ENCODE assay signal across 31 mouse cellular contexts in genomic region chr4:115795360-115795759, GRCm38 (mm10). TPM values are rescaled to one million over a fixed set of nuclear protein-coding genes. Genes with fewer than 3 reads are reported as not detected.
A peak's percentile ranks its signal among the peaks of the same experiment; 100 is the strongest.
DNase-seq lines count a peak whose midpoint lies in the region; ATAC-seq and TF ChIP-seq lines count a peak whose summit lies in the region.
"Had no signal": no experiment of that assay in that cellular context is flagged by ENCODE, and none has a peak within 500 bp of the region (broad histone marks: within the 10 kb centered on the region; RNA-seq: fewer than 3 reads in every experiment).

No protein-coding gene starts in this region.

- H3K9ac ChIP-seq in lung, postnatal 0 days (replicated peaks; ENCODE audit: low read depth) = no peak overlapping the region
- H3K9ac ChIP-seq in intestine, embryonic 14.5 days (ENCODE audit: low read length) = no peak overlapping the region
- no peak overlapping the region for H3K9ac ChIP-seq in limb, embryonic 13.5 days
- H3K9ac ChIP-seq: embryonic facial prominence, embryonic 15.5 days; forebrain, embryonic 13.5 days; heart, embryonic 15.5 days; hindbrain, embryonic 13.5 days; liver, embryonic 12.5 days; liver, postnatal 0 days; neural tube, embryonic 13.5 days had no signal

- no peak for DNase-seq in layer of hippocampus, adult 2 months (ENCODE audit: low spot score in 2 of 2)
- DNase-seq in layer of hippocampus, postnatal 10 days (ENCODE audit: low spot score in 2 of 2) = no peak
- DNase-seq in lung, postnatal 0 days (ENCODE audit: low spot score) = peak; percentile 29
- no peak for DNase-seq in lung, postnatal 10 days
- no peak for DNase-seq in intestine, embryonic 14.5 days (ENCODE audit: low spot score)
- DNase-seq in spleen, adult 12 weeks (ENCODE audit: low spot score) = no peak
- DNase-seq in heart, postnatal 25 days (ENCODE audit: low spot score) = no peak
- DNase-seq: adrenal gland, postnatal 36 days; cerebellum, adult 8-10 months; cerebellum, postnatal 25 days; gastrocnemius, postnatal 14 days; heart, postnatal 4 days; kidney, adult 2 months; kidney, postnatal 10 days; liver, postnatal 0 days; right cerebral cortex, postnatal 4 days; thymus, adult 2 months; thymus, postnatal 4 days had no signal

- no peaks in the 10 kb centered on the region for H3K27me3 ChIP-seq in lung, postnatal 0 days (replicated peaks; ENCODE audit: insufficient read depth, low read length)
- H3K27me3 ChIP-seq in intestine, embryonic 14.5 days (replicated peaks; ENCODE audit: control insufficient read depth, insufficient read depth, low read length) = no peaks in the 10 kb centered on the region
- H3K27me3 ChIP-seq in limb, embryonic 13.5 days = no peaks in the 10 kb centered on the region
- H3K27me3 ChIP-seq: embryonic facial prominence, embryonic 15.5 days; forebrain, embryonic 13.5 days; heart, embryonic 15.5 days; hindbrain, embryonic 13.5 days; liver, embryonic 12.5 days; neural tube, embryonic 13.5 days had no signal

- no peak overlapping the region for H3K4me2 ChIP-seq in lung, postnatal 0 days (replicated peaks; ENCODE audit: low read depth, low read length)
- no peak overlapping the region for H3K4me2 ChIP-seq in intestine, embryonic 14.5 days (ENCODE audit: low read length)
- H3K4me2 ChIP-seq in limb, embryonic 13.5 days (replicated peaks) = no peak overlapping the region
- H3K4me2 ChIP-seq: embryonic facial prominence, embryonic 15.5 days; forebrain, embryonic 13.5 days; heart, embryonic 15.5 days; hindbrain, embryonic 13.5 days; liver, embryonic 12.5 days; midbrain, embryonic 11.5 days; neural tube, embryonic 13.5 days had no signal

- no peak for TF ChIP-seq EP300 in lung, postnatal 0 days (IDR thresholded peaks at IDR 0.05)

- H3K4me1 ChIP-seq in lung, postnatal 0 days (ENCODE audit: insufficient read depth, low read depth, low read length) = no peaks in the 10 kb centered on the region
- H3K4me1 ChIP-seq in intestine, embryonic 14.5 days (replicated peaks; ENCODE audit: control insufficient read depth, insufficient read depth, low read length) = 0 out of 2 replicates have a peak, but pooled peaks cover 3% of the 10 kb centered on the region
- H3K4me1 ChIP-seq in limb, embryonic 13.5 days = peaks cover 13% of the 10 kb centered on the region
- H3K4me1 ChIP-seq: embryonic facial prominence, embryonic 10.5 days; embryonic facial prominence, embryonic 15.5 days; heart, embryonic 10.5 days; heart, embryonic 15.5 days; hindbrain, embryonic 13.5 days; liver, embryonic 12.5 days; neural tube, embryonic 13.5 days had no signal

- peak overlapping the region; percentile 81 for H3K27ac ChIP-seq in layer of hippocampus, adult 2 months
- no peak overlapping the region for H3K27ac ChIP-seq in lung, postnatal 0 days (ENCODE audit: low read length)
- H3K27ac ChIP-seq in intestine, embryonic 14.5 days (ENCODE audit: low read depth) = peak overlapping the region; percentile 52
- H3K27ac ChIP-seq in limb, embryonic 13.5 days = no peak overlapping the region
- H3K27ac ChIP-seq: embryonic facial prominence, embryonic 10.5 days; embryonic facial prominence, embryonic 15.5 days; forebrain, embryonic 13.5 days; heart, embryonic 10.5 days; heart, embryonic 15.5 days; hindbrain, embryonic 13.5 days; liver, embryonic 12.5 days; neural tube, embryonic 13.5 days had no signal

- no peaks in the 10 kb centered on the region for H3K9me3 ChIP-seq in lung, postnatal 0 days (ENCODE audit: low read length)
- no peaks in the 10 kb centered on the region for H3K9me3 ChIP-seq in intestine, embryonic 14.5 days (ENCODE audit: control insufficient read depth, low read length)
- H3K9me3 ChIP-seq in limb, embryonic 13.5 days = no peaks in the 10 kb centered on the region
- H3K9me3 ChIP-seq: embryonic facial prominence, embryonic 10.5 days; embryonic facial prominence, embryonic 15.5 days; forebrain, embryonic 13.5 days; heart, embryonic 10.5 days; heart, embryonic 15.5 days; hindbrain, embryonic 13.5 days; liver, embryonic 12.5 days; neural tube, embryonic 13.5 days had no signal

- no peak overlapping the region for H3K4me3 ChIP-seq in layer of hippocampus, adult 2 months
- no peak overlapping the region for H3K4me3 ChIP-seq in lung, postnatal 0 days (ENCODE audit: low read depth, low read length)
- H3K4me3 ChIP-seq in intestine, embryonic 14.5 days (ENCODE audit: low read depth, low read length) = no peak overlapping the region
- H3K4me3 ChIP-seq in limb, embryonic 13.5 days = no peak overlapping the region
- H3K4me3 ChIP-seq: embryonic facial prominence, embryonic 10.5 days; embryonic facial prominence, embryonic 15.5 days; forebrain, embryonic 13.5 days; heart, embryonic 10.5 days; heart, embryonic 15.5 days; hindbrain, embryonic 13.5 days; liver, embryonic 12.5 days; neural tube, embryonic 13.5 days had no signal

- peak; percentile 53 for ATAC-seq in lung, postnatal 0 days
- peak; percentile 81 for ATAC-seq in intestine, embryonic 14.5 days (replicated peaks; ENCODE audit: low FRiP score, low TSS enrichment, low read depth)
- peak; percentile 88 for ATAC-seq in limb, embryonic 13.5 days (ENCODE audit: low FRiP score, low read depth)
- ATAC-seq: forebrain, embryonic 13.5 days; liver, embryonic 12.5 days; liver, postnatal 0 days had no signal

- intact Hi-C loops in heart, postnatal 25 days (cut with DNase I) = no loop called here

- 57% methylated on average over 3 of the region's 3 CpGs for WGBS in lung, postnatal 0 days
- WGBS in intestine, embryonic 14.5 days = 32% methylated on average over 3 of the region's 3 CpGs
- 18% methylated on average over 3 of the region's 3 CpGs for WGBS in limb, embryonic 13.5 days

- TF ChIP-seq CTCF in layer of hippocampus, adult 2 months (conservative IDR thresholded peaks at IDR 0.05) = no peak
- no peak for TF ChIP-seq CTCF in lung, postnatal 0 days (IDR thresholded peaks at IDR 0.05)

- H3K36me3 ChIP-seq in lung, postnatal 0 days (ENCODE audit: insufficient read depth, low read length) = peaks cover 40% of the 10 kb centered on the region
- H3K36me3 ChIP-seq in intestine, embryonic 14.5 days (ENCODE audit: control insufficient read depth, insufficient read depth, low read length) = peaks cover 76% of the 10 kb centered on the region
- H3K36me3 ChIP-seq in limb, embryonic 13.5 days = peaks cover 66% of the 10 kb centered on the region

RNA-seq across cellular contexts. Expression of gene Atpaf1, which starts 10.7 kb away (rescaled TPM):
- 10 to 100 TPM; 54.2 to 60.9 TPM for total RNA-seq in layer of hippocampus, adult 2 months (2021)
- total RNA-seq in layer of hippocampus, postnatal 10 days (2021) = 10 to 100 TPM; 25.9 to 29.0 TPM
- 30.0 and 30.5 TPM in 2 replicates for polyA plus RNA-seq in lung, postnatal 0 days (2015; fragmentation: Nextera tagmentation; extraction: Ambion mirVana)
- 62.7 and 73.0 TPM in 2 replicates for polyA plus RNA-seq in intestine, embryonic 14.5 days (2014; fragmentation: Nextera tagmentation; extraction: Ambion mirVana)
- 60.5 and 60.8 TPM in 2 replicates for polyA plus RNA-seq in limb, embryonic 13.5 days (2015; fragmentation: Nextera tagmentation; extraction: Ambion mirVana)
- total RNA-seq in heart, postnatal 25 days (2021) = 10 to 100 TPM; 78.8 to 79.6 TPM

RNA-seq across cellular contexts. Expression of gene Tex38, which starts 14.5 kb away (rescaled TPM):
- total RNA-seq in layer of hippocampus, adult 2 months (2021) = under 1 TPM in 1 of 2 experiments, not detected in 1; 0.49 TPM
- under 1 TPM; 0.78 to 0.87 TPM for total RNA-seq in layer of hippocampus, postnatal 10 days (2021)
- polyA plus RNA-seq in lung, postnatal 0 days (2015; fragmentation: Nextera tagmentation; extraction: Ambion mirVana) = 0.16 TPM in 1 of 2 replicates, not detected in the other
- polyA plus RNA-seq in intestine, embryonic 14.5 days (2014; fragmentation: Nextera tagmentation; extraction: Ambion mirVana) = 0.39 TPM in 2 replicates
- polyA plus RNA-seq in limb, embryonic 13.5 days (2015; fragmentation: Nextera tagmentation; extraction: Ambion mirVana) = 0.31 and 0.50 TPM in 2 replicates
- total RNA-seq in heart, postnatal 25 days (2021) = under 1 TPM; 0.55 to 0.78 TPM
- total RNA-seq: granulocyte monocyte progenitor cell, adult 5-6 weeks; left cerebral cortex, adult 18-20 months; MEL had no signal
- polyA plus RNA-seq: forebrain, embryonic 13.5 days; heart, embryonic 15.5 days; liver, embryonic 12.5 days; midbrain, embryonic 11.5 days; neural tube, embryonic 13.5 days had no signal

RNA-seq across cellular contexts. Expression of gene Mob3c, which starts 32.5 kb away (rescaled TPM):
- 1 to 10 TPM; 4.8 to 5.0 TPM for total RNA-seq in layer of hippocampus, adult 2 months (2021)
- 1 to 10 TPM; 4.5 to 4.6 TPM for total RNA-seq in layer of hippocampus, postnatal 10 days (2021)
- 14.8 and 16.3 TPM in 2 replicates for polyA plus RNA-seq in lung, postnatal 0 days (2015; fragmentation: Nextera tagmentation; extraction: Ambion mirVana)
- 10.7 and 13.4 TPM in 2 replicates for polyA plus RNA-seq in intestine, embryonic 14.5 days (2014; fragmentation: Nextera tagmentation; extraction: Ambion mirVana)
- polyA plus RNA-seq in limb, embryonic 13.5 days (2015; fragmentation: Nextera tagmentation; extraction: Ambion mirVana) = 12.6 and 14.4 TPM in 2 replicates
- total RNA-seq in heart, postnatal 25 days (2021) = 1 to 10 TPM; 4.5 to 5.4 TPM

RNA-seq across cellular contexts. Expression of gene Mknk1, which starts 43.6 kb away (rescaled TPM):
- 10 to 100 TPM; 49.5 to 55.6 TPM for total RNA-seq in layer of hippocampus, adult 2 months (2021)
- total RNA-seq in layer of hippocampus, postnatal 10 days (2021) = 10 to 100 TPM; 40.8 to 43.3 TPM
- polyA plus RNA-seq in lung, postnatal 0 days (2015; fragmentation: Nextera tagmentation; extraction: Ambion mirVana) = 26.9 and 30.6 TPM in 2 replicates
- polyA plus RNA-seq in intestine, embryonic 14.5 days (2014; fragmentation: Nextera tagmentation; extraction: Ambion mirVana) = 21.3 and 24.7 TPM in 2 replicates
- polyA plus RNA-seq in limb, embryonic 13.5 days (2015; fragmentation: Nextera tagmentation; extraction: Ambion mirVana) = 29.6 and 32.9 TPM in 2 replicates
- total RNA-seq in heart, postnatal 25 days (2021) = 10 to 100 TPM; 19.8 to 21.9 TPM

RNA-seq across cellular contexts. Expression of gene Efcab14, which starts 57.8 kb away (rescaled TPM):
- 10 to 100 TPM; 47.7 to 53.0 TPM for total RNA-seq in layer of hippocampus, adult 2 months (2021)
- total RNA-seq in layer of hippocampus, postnatal 10 days (2021) = 10 to 100 TPM; 32.0 to 34.8 TPM
- polyA plus RNA-seq in lung, postnatal 0 days (2015; fragmentation: Nextera tagmentation; extraction: Ambion mirVana) = 24.4 and 26.8 TPM in 2 replicates
- polyA plus RNA-seq in intestine, embryonic 14.5 days (2014; fragmentation: Nextera tagmentation; extraction: Ambion mirVana) = 46.1 and 49.2 TPM in 2 replicates
- 31.6 and 32.1 TPM in 2 replicates for polyA plus RNA-seq in limb, embryonic 13.5 days (2015; fragmentation: Nextera tagmentation; extraction: Ambion mirVana)
- 10 to 100 TPM; 33.4 to 37.0 TPM for total RNA-seq in heart, postnatal 25 days (2021)

Comparison
In these comparisons a context has a peak if more than half of its experiments do, and no peak if none do; other contexts are left out.
1. H3K27ac ChIP-seq: peak in layer of hippocampus, adult 2 months (single experiment) and intestine, embryonic 14.5 days (single experiment); none in lung, postnatal 0 days (single experiment) and limb, embryonic 13.5 days (single experiment).
2. Peak in every context shown above with its lines, with median percentiles within 50 percentile points of each other: ATAC-seq.